Mouse (Mus musculus) C2C12 (cell line): ENCODE results near the gene Ap4m1. TPM values are rescaled to one million over a fixed set of nuclear protein-coding genes. Genes with fewer than 3 reads are reported as not detected.

Experiments used
- H3K27me3 ChIP-seq: one replicate; pipeline ENCODE4 v1.6.1; 2011; ENCODE audit not compliant: control insufficient read depth, insufficient read depth, insufficient read length
- H3K36me3 ChIP-seq: one replicate; pipeline ENCODE4 v1.6.1; 2011; ENCODE audit not compliant: control insufficient read depth, insufficient read depth
- H3K4me3 ChIP-seq: one replicate; pipeline ENCODE4 v1.5.1; 2011; ENCODE audit warnings: mild to moderate bottlenecking, control low read depth; ENCODE audit not compliant: poor library complexity, insufficient read depth, severe bottlenecking
- H3K79me2 ChIP-seq: one replicate; pipeline ENCODE4 v1.6.1; 2011; ENCODE audit not compliant: control insufficient read depth, insufficient read depth
- H3K79me3 ChIP-seq: one replicate; pipeline ENCODE4 v1.6.1; 2011; ENCODE audit warnings: low read depth, control low read depth
- H3ac ChIP-seq: one replicate; pipeline ENCODE3; 2011; ENCODE audit warnings: low read depth; ENCODE audit not compliant: control insufficient read depth, insufficient read length
- CEBPB ChIP-seq: IDR thresholded peaks from one replicate; pipeline ENCODE4 v1.6.1; 2011; ENCODE audit warnings: low read depth, mild to moderate bottlenecking, control low read depth, moderate library complexity
- CTCF ChIP-seq: IDR thresholded peaks from one replicate; pipeline ENCODE4 v1.5.1; 2011; ENCODE audit not compliant: control insufficient read depth, insufficient read depth, insufficient read length
- FOSL1 ChIP-seq: IDR thresholded peaks from one replicate; pipeline ENCODE4 v1.8.0; 2011; ENCODE audit warnings: mild to moderate bottlenecking, low read length; ENCODE audit not compliant: poor library complexity, insufficient read depth, severe bottlenecking
- MAX ChIP-seq: IDR thresholded peaks from one replicate; pipeline ENCODE4 v1.6.1; 2011; ENCODE audit warnings: mild to moderate bottlenecking, control low read depth
- MYOD1 ChIP-seq: IDR thresholded peaks from one replicate; pipeline ENCODE4 v1.6.1; 2011; ENCODE audit warnings: low read depth; ENCODE audit not compliant: control insufficient read depth, insufficient read length
- MYOG ChIP-seq: IDR thresholded peaks from one replicate; pipeline ENCODE4 v1.6.1; 2011; ENCODE audit not compliant: control insufficient read depth, insufficient read length; ENCODE audit errors: extremely low read depth
- USF1 ChIP-seq: IDR thresholded peaks from one replicate; pipeline ENCODE4 v1.6.1; 2011; ENCODE audit warnings: low read depth, mild to moderate bottlenecking, control low read depth, moderate library complexity
- polyA plus RNA-seq: library from polyadenylated mRNA; unstranded; fragments of >200 nt; fragmentation: generic; extraction: Trizol; gene quantifications from one replicate; pipeline ENCODE4 v1.2.1, GENCODE M21; 2012; ENCODE audit warnings: missing spikeins

Gene Ap4m1
- polyA plus RNA-seq, 1 experiment = 11.2 TPM

DNA sequence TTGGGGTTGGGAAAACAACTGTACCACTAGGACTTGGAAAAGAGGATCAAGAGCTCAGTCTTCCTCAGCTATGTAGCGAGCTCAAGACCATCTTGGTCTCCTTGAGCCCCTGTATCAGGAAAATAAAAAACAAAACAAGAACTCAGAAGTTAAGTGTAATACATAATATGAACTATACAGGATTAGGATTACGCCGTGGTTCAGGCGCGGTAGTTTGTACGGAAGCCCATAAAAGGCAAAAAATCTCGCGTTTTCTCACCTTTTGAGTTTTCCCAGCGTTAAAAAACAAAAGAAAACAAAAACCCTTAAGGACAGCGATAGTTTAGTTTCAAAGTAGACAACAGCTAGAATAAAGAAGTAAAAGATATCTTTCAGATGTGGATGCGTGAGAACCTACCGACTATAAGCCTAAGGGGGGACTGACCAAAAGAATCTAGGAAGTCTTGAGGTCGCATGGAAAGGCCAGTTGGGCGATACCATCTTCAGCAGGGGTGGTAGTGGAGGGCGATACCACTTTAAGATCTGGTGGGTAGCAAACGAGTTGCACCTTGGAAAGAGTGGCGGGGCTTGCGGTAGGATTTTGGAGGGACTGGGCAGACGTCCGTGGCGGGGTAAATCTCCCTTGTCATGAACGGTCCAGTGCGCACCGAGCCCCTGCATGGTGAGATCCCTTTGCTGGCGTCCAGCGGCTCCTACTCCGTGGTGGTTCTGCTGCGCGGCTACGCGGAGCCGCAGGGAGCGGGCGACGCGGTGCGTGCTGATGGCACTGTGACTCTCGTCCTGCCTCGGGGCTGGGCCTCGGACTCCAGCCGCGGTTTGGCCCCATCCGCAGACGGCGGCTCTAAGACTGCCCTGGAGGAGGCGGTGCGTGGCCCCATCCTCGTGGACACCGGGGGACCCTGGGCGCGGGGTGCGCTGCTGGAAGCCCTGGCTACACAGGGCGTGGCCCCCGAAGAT is 22.2 kb downstream of the Ap4m1 start, which contains the start of gene Mblac1:
Mblac1 (plus strand) TSS at position 544 of the 957 bp plus-strand sequence.
- TF ChIP-seq MYOG (no peak), USF1 (no peak), MYOD1 (no peak), CEBPB (no peak), MAX (peak; percentile 35)
- no peaks in the 10 kb centered on the region for H3K79me3 ChIP-seq
- no peaks in the 10 kb centered on the region for H3K27me3 ChIP-seq
- peak within 1 kb of the TSS; percentile 26 for H3K4me3 ChIP-seq
- H3K79me2 ChIP-seq = no peaks in the 10 kb centered on the region
- peak within 1 kb of the TSS; percentile 92 for H3ac ChIP-seq
- peaks cover 14% of the 10 kb centered on the region for H3K36me3 ChIP-seq

DNA sequence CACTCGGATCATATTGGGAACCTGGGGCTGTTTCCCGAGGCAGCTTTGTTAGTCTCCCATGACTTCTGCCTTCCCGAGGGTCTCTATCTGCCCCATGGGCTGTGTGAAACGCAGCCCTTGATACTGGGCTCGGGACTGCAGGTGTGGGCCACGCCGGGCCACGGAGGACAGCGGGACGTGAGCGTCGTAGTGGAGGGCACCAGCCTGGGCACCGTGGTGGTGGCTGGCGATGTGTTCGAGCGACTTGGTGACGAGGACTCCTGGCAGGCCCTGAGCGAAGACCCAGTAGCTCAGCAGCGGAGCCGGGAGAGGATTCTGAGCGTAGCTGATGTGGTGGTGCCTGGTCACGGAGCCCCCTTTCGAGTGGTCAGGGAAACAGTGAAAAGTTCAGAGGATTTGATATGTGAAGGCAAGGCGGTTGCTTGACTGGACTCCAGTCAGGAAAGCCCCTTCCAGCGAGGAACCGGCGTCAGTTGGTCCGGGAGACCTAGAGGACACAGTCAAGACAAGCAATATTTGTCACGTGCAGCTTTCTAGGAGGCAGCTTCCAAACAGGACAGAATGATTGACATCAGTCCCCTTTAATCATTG is 23.0 kb downstream of the Ap4m1 start:
- TF ChIP-seq CEBPB (no peak), MYOG (no peak), MYOD1 (no peak), MAX (no peak), FOSL1 (no peak), CTCF (no peak), USF1 (no peak)
- H3K27me3 ChIP-seq = no peaks in the 10 kb centered on the region
- H3K79me2 ChIP-seq = no peaks in the 10 kb centered on the region
- H3ac ChIP-seq = peak overlapping the region; percentile 92
- peaks cover 14% of the 10 kb centered on the region for H3K36me3 ChIP-seq
- peak overlapping the region; percentile 26 for H3K4me3 ChIP-seq
- H3K79me3 ChIP-seq = no peaks in the 10 kb centered on the region

DNA sequence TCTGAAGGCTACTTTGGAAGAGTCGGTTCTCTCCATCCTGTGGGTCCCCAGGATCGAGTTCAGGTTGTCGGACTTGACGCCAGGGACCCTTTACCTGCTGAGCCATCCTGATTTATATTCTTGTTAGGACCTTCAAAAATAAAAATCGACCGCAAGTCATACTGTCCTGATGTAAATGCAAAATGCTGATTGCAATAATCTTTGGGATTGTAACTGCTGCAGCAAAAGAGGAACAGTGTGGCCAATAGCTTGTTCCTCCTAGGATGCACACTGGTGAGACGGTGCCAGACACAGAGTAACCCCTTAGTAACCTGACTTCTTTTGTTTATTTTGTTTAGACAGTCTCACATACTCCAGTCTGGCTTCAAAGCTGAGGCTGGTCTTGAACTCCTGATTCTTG is 23.7 kb downstream of the Ap4m1 start:
- H3K36me3 ChIP-seq = peaks cover 14% of the 10 kb centered on the region
- no peak overlapping the region for H3ac ChIP-seq
- no peaks in the 10 kb centered on the region for H3K27me3 ChIP-seq
- H3K79me3 ChIP-seq = no peaks in the 10 kb centered on the region
- no peak overlapping the region for H3K4me3 ChIP-seq
- TF ChIP-seq MYOD1 = no peak
- no peak for TF ChIP-seq CEBPB
- no peak for TF ChIP-seq MAX
- TF ChIP-seq CTCF = no peak
- no peak for TF ChIP-seq USF1
- no peak for TF ChIP-seq FOSL1
- TF ChIP-seq MYOG = no peak
- H3K79me2 ChIP-seq = no peaks in the 10 kb centered on the region

DNA sequence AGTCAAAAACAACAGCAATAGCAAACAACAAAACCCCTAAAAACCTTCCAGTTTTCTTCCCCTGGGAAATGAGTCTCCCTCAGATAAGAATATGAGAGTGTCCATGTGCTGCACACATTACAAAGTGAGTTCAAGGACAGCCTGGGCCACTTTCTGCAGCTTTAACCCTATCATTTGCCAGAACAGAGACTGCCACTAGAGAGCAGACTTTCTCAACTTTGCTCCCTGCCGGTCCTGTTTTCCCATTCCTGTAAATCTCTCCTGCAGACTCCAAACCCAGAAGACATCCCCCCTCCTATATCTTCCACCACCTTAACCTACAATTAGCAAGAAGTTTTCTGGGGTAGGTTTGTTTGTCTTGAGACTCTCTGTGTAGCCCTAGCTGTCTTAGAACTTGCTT is 27.8 kb downstream of the Ap4m1 start:
- Histone ChIP-seq H3K27me3 (no peaks in the 10 kb centered on the region), H3K4me3 (no peak overlapping the region), H3K36me3 (no peaks in the 10 kb centered on the region), H3ac (no peak overlapping the region), H3K79me2 (no peaks in the 10 kb centered on the region), H3K79me3 (no peaks in the 10 kb centered on the region)
- TF ChIP-seq CTCF = no peak
- TF ChIP-seq USF1 = no peak
- TF ChIP-seq MYOD1 = no peak
- TF ChIP-seq FOSL1 = no peak
- no peak for TF ChIP-seq MAX
- no peak for TF ChIP-seq MYOG
- no peak for TF ChIP-seq CEBPB

DNA sequence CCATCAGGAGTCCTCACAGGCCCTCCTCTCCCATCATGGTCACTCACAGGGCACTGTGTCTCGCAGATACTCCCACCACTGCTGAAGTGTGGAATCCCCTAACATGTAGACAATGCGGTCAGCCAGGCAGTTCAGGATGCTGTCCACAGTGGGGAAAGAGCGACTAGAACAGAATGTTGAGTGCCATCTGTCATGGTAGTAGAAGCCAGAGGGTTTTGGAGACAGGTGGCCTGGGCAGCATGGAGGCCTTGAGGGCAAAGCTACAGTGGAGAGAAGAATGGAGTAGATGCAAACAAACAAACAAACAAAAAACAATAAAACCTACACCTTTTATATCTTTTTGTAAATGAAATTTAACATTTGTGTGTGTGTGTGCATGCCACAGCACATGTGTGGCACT is 30.3 kb downstream of the Ap4m1 start:
- H3ac ChIP-seq = no peak overlapping the region
- H3K79me2 ChIP-seq = no peaks in the 10 kb centered on the region
- H3K36me3 ChIP-seq = no peaks in the 10 kb centered on the region
- no peaks in the 10 kb centered on the region for H3K79me3 ChIP-seq
- no peak overlapping the region for H3K4me3 ChIP-seq
- H3K27me3 ChIP-seq = no peaks in the 10 kb centered on the region
- TF ChIP-seq USF1 = no peak
- no peak for TF ChIP-seq CEBPB
- TF ChIP-seq MYOG = no peak
- TF ChIP-seq CTCF = no peak
- no peak for TF ChIP-seq FOSL1
- TF ChIP-seq MYOD1 = no peak
- TF ChIP-seq MAX = no peak
